Mouse (Mus musculus): ENCODE measurements at regions not wholly inside any gene's neighbourhood (a gene's known extent, or its start where the extent isn't known, plus 50 kb on each side); places are given as distances from the start of the nearest gene placed in this dataset.
A peak's percentile ranks its signal among the peaks of the same experiment; 100 is the strongest.

DNA sequence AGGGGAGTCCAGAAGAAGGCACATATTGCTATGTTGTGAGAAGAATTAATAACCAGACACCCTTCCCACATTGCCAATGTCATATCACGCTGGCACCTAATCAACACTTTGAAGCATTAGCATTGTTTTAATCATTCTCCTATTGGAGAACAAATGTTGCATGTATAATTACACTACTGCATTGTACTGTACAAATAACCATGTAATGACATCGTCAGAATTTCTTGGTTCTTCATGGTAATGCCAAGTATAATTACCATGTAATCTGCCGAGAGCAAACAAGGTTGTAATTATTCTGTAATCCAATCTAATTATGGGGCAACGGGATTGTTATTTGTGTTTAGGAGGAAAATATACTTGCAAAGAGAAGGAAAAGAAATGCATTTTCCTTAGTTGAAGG lies 196.1 kb downstream of the Insig2 start:
- no peak for DNase-seq
- intact Hi-C loops (cut with DNase I): no loop called here

DNA sequence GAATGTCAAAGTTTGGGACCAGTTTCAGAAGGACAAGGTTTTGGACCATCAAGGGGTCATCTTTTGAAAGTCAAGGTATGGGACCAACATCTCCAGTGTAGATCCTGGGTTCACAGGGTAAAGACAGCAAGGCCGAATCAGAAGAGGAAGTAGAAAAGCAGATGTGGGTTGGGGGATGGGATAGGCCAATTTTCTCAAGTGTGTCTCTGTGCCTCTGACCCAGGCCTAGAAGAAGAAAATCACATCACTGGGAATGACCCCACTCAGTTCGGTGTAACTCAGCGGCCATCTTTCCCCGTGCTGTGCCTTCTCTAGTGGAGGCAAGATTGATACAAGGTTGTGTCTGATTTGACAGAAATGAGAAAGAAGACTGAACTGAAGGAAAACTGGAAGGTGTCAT lies 195.5 kb downstream of the Insig2 start:
- intact Hi-C loops (cut with DNase I): no loop called here
- DNase-seq: no peak

GRCm38 (mm10) chr1:121144981-121145380 lies 187.4 kb downstream of the Insig2 start:
- intact Hi-C loops (cut with DNase I): no loop called here

GRCm38 (mm10) chr1:121153476-121153875 lies 178.9 kb downstream of the Insig2 start:
- intact Hi-C loops (cut with DNase I): no loop called here

More at GRCm38 (mm10) chr1:121144981-121145380, 187.4 kb downstream of the Insig2 start:
- no peak for DNase-seq

GRCm38 (mm10) chr1:121154616-121155015 lies 177.8 kb downstream of the Insig2 start:
- intact Hi-C loops (cut with DNase I): no loop called here
- DNase-seq: no peak

More at GRCm38 (mm10) chr1:121153476-121153875, 178.9 kb downstream of the Insig2 start:
- no peak for DNase-seq

GRCm38 (mm10) chr1:121168651-121169050 lies 163.7 kb downstream of the Insig2 start:
- intact Hi-C loops (cut with DNase I): no loop called here
- DNase-seq: peak; percentile 6

DNA sequence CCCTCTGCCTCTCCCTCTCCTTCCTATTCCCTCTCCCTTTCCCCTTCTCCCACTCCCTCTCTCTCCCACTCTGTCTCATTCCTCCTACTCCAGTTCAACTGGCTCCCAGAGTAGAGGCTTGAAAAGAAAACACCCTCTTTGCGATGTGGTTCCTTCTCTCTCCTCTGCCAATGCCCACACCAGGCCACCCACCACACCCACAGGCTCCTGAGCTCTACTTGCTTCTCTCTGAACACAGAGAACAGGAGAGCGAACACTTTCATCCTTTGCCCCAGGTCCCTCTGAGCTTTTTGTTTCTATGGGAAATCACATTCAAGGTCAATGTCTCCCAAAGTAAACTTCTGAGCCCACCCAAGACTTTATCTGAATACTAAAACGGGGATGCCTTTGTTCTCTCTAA lies 155.8 kb downstream of the Insig2 start:
- no peak for DNase-seq
- intact Hi-C loops (cut with DNase I): no loop called here

GRCm38 (mm10) chr1:121177136-121177907 lies 155.1 kb downstream of the Insig2 start:
- peak; percentile 32 for DNase-seq
- intact Hi-C loops (cut with DNase I): no loop called here

GRCm38 (mm10) chr1:121177908-121178311 lies 154.5 kb downstream of the Insig2 start:
- intact Hi-C loops (cut with DNase I): no loop called here

GRCm38 (mm10) chr1:121178611-121179245 lies 153.7 kb downstream of the Insig2 start:
- DNase-seq: no peak
- intact Hi-C loops (cut with DNase I): no loop called here

More at GRCm38 (mm10) chr1:121177908-121178311, 154.5 kb downstream of the Insig2 start:
- DNase-seq: peak; percentile 34

- intact Hi-C loops (cut with DNase I): loop anchor here (2.0 kb wide), 2 partner anchors 220 to 594 kb away; no protein-coding TSS in a partner anchor
- peak; percentile 90 for DNase-seq
Measured at GRCm38 (mm10) chr1:121180273-121181030, 151.9 kb downstream of the Insig2 start.

DNA sequence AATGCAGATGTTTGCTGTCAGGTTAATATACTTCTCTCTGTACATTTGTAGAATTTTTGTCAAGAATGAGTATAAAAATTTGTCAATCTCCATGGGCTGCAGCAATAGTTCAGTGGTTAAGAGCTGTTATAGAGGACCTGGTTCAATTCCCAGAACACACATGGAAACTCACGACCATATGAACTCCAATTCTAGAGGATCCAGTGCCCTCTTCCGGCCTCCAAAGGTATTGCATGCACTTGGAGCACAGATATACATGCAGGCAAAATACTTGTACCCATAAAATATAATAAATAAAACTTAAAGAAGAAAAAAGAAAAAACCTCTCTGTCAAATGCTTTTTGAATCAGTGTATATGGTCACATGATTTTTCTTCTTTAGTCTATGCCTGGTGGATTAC lies 143.5 kb downstream of the Insig2 start:
- DNase-seq: no peak
- intact Hi-C loops (cut with DNase I): no loop called here

- intact Hi-C loops (cut with DNase I): no loop called here
- DNase-seq: no peak
Measured at GRCm38 (mm10) chr1:121194800-121195199, 137.6 kb downstream of the Insig2 start.

- intact Hi-C loops (cut with DNase I): no loop called here
- peak; percentile 10 for DNase-seq
Measured at GRCm38 (mm10) chr1:121215843-121216242, 116.5 kb downstream of the Insig2 start.

GRCm38 (mm10) chr1:121224250-121224649 lies 108.1 kb downstream of the Insig2 start:
- no peak for DNase-seq
- intact Hi-C loops (cut with DNase I): no loop called here

DNA sequence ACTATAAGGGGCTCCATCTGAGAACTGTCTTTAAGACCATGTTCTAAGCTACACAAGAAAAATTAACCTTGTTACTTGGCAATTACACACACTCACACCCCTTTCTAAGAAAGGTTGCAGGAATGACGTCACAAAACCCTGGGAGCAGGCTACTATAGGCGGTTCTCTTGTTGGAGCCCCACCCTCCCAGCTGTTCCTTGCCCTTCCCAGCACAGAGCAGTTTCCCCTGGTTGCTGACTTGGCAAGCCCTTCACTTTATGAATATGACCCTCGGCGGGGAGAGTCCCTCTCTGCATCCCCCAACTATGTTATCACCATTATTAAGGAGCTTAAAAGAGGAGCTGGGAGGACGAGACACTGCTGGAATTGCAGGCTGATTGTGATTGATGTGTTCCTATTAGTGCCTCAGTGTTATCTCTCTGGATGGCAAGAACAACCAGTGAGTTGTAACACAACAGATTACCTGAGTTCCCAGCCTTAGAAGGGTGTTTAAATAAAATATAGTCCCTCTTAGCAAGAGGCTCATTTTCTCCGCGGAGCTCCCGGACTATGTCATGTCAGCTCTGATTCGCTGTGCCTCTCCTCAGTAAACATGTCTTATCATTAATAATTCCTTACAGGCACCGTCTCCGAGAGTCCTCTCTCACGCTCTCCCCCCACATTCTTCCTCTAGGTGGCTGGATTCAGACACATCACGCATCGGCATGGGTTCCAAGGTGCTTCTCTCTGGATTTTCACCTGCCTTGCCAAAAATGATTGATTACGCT lies 105.7 kb downstream of the Insig2 start:
- intact Hi-C loops (cut with DNase I): no loop called here
- no peak for DNase-seq

DNA sequence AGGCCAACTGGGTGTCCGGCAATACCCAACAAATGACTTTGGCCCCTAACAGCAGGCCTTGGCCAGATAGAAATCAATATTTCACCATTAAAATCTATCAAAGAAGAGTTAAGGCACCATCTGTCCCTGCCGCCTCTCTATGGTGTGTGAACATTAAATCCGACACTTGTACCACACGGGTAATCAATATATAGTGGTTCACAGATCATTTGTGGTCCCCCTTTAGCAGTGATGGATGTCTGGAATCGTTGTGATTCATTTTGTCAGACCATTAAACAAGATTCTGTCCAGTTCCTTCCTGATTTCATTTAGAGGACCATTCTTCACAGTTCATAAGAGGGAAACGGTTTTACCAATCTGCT lies 105.2 kb downstream of the Insig2 start:
- intact Hi-C loops (cut with DNase I): no loop called here

GRCm38 (mm10) chr1:121243576-121243975 lies 88.8 kb downstream of the Insig2 start:
- no peak for DNase-seq
- intact Hi-C loops (cut with DNase I): loop anchor here (10.0 kb wide), 1 partner anchor 151 kb away; no protein-coding TSS in a partner anchor

More for the DNA sequence above, 105.2 kb downstream of the Insig2 start:
- no peak for DNase-seq

GRCm38 (mm10) chr1:121247556-121247955 lies 84.8 kb downstream of the Insig2 start:
- DNase-seq: no peak

GRCm38 (mm10) chr1:121249081-121249480 lies 83.3 kb downstream of the Insig2 start:
- intact Hi-C loops (cut with DNase I): loop anchor here (10.0 kb wide), 1 partner anchor 146 kb away; no protein-coding TSS in a partner anchor
- DNase-seq: no peak

More at GRCm38 (mm10) chr1:121247556-121247955, 84.8 kb downstream of the Insig2 start:
- intact Hi-C loops (cut with DNase I): loop anchor here (10.0 kb wide), 1 partner anchor 147 kb away; no protein-coding TSS in a partner anchor
